In genomic region chr7:142645045-142645444, GRCm38 (mm10) we compare ENCODE assay signal across 18 mouse cellular contexts. TPM values are rescaled to one million over a fixed set of nuclear protein-coding genes. Genes with fewer than 3 reads are reported as not detected.
DNase-seq lines count a peak whose midpoint lies in the region; ATAC-seq and TF ChIP-seq lines count a peak whose summit lies in the region.
"Had no signal": no experiment of that assay in that cellular context is flagged by ENCODE, and none has a peak within 500 bp of the region (broad histone marks: within the 10 kb centered on the region; RNA-seq: fewer than 3 reads in every experiment).

No protein-coding gene starts in this region.

- no peaks in the 10 kb centered on the region for H3K27me3 ChIP-seq in heart, embryonic 10.5 days (ENCODE audit: insufficient read depth, poor library complexity, severe bottlenecking)
- H3K27me3 ChIP-seq in liver, embryonic 14.5 days (ENCODE audit: control insufficient read depth, insufficient read depth, low read length): no peaks in the 10 kb centered on the region
- H3K27me3 ChIP-seq in liver, embryonic 11.5 days (replicated peaks; ENCODE audit: control insufficient read depth, insufficient read depth, low read length): no peaks in the 10 kb centered on the region
- H3K27me3 ChIP-seq in embryonic facial prominence, embryonic 15.5 days: no peaks in the 10 kb centered on the region
- H3K27me3 ChIP-seq in neural tube, embryonic 15.5 days (replicated peaks): no peaks in the 10 kb centered on the region

- H3K4me3 ChIP-seq in heart, embryonic 10.5 days: peak overlapping the region; percentile 15; the same call in 1 of the 2 replicates
- H3K4me3 ChIP-seq in liver, embryonic 14.5 days (ENCODE audit: insufficient read depth in 1 of 2, low read depth in 2 of 2, low read length in 2 of 2): no peak overlapping the region
- no peak overlapping the region for H3K4me3 ChIP-seq in liver, embryonic 11.5 days (ENCODE audit: low read depth, low read length)
- H3K4me3 ChIP-seq in embryonic facial prominence, embryonic 15.5 days (replicated peaks): no peak overlapping the region
- H3K4me3 ChIP-seq in neural tube, embryonic 15.5 days (replicated peaks): no peak overlapping the region
- H3K4me3 ChIP-seq: hindbrain, embryonic 13.5 days; neural tube, embryonic 13.5 days had no signal

- 6% methylated on average over 5 of the region's 5 CpGs for WGBS in heart, embryonic 10.5 days
- WGBS in liver, embryonic 14.5 days (ENCODE audit: insufficient replicate concordance): 17% methylated on average over 5 of the region's 5 CpGs
- 22% methylated on average over 5 of the region's 5 CpGs for WGBS in liver, embryonic 11.5 days
- 21% methylated on average over 5 of the region's 5 CpGs for WGBS in embryonic facial prominence, embryonic 15.5 days
- WGBS in neural tube, embryonic 15.5 days: 61% methylated on average over 5 of the region's 5 CpGs

- no peak for TF ChIP-seq EP300 in liver, embryonic 14.5 days (IDR thresholded peaks at IDR 0.05; ENCODE audit: low read depth)

- H3K4me2 ChIP-seq in liver, embryonic 14.5 days (ENCODE audit: low read depth): no peak overlapping the region
- no peak overlapping the region for H3K4me2 ChIP-seq in liver, embryonic 11.5 days
- no peak overlapping the region for H3K4me2 ChIP-seq in embryonic facial prominence, embryonic 15.5 days (replicated peaks)
- H3K4me2 ChIP-seq in neural tube, embryonic 15.5 days: no peak overlapping the region
- H3K4me2 ChIP-seq: hindbrain, embryonic 13.5 days; neural tube, embryonic 13.5 days had no signal

- peaks cover 26% of the 10 kb centered on the region for H3K4me1 ChIP-seq in heart, embryonic 10.5 days
- no peaks in the 10 kb centered on the region for H3K4me1 ChIP-seq in liver, embryonic 14.5 days (replicated peaks; ENCODE audit: control insufficient read depth in 2 of 2, insufficient read depth in 2 of 2, low read length in 1 of 2)
- peaks cover 9% of the 10 kb centered on the region for H3K4me1 ChIP-seq in liver, embryonic 11.5 days (replicated peaks; ENCODE audit: control insufficient read depth, insufficient read depth, low read length)
- H3K4me1 ChIP-seq in embryonic facial prominence, embryonic 15.5 days: peaks cover 19% of the 10 kb centered on the region
- H3K4me1 ChIP-seq in neural tube, embryonic 15.5 days: no peaks in the 10 kb centered on the region
- H3K4me1 ChIP-seq: hindbrain, embryonic 13.5 days; neural tube, embryonic 13.5 days had no signal

- no peaks in the 10 kb centered on the region for H3K9me3 ChIP-seq in heart, embryonic 10.5 days
- no peaks in the 10 kb centered on the region for H3K9me3 ChIP-seq in liver, embryonic 14.5 days (ENCODE audit: control insufficient read depth, low read length)
- H3K9me3 ChIP-seq in liver, embryonic 11.5 days (ENCODE audit: control insufficient read depth, low read length): no peaks in the 10 kb centered on the region
- H3K9me3 ChIP-seq in embryonic facial prominence, embryonic 15.5 days (replicated peaks): no peaks in the 10 kb centered on the region
- no peaks in the 10 kb centered on the region for H3K9me3 ChIP-seq in neural tube, embryonic 15.5 days (replicated peaks)
- H3K9me3 ChIP-seq: hindbrain, embryonic 13.5 days; neural tube, embryonic 13.5 days had no signal

- TF ChIP-seq CTCF in liver, embryonic 14.5 days (IDR thresholded peaks at IDR 0.05; ENCODE audit: low read depth): no peak

- peak overlapping the region; percentile 73 for H3K27ac ChIP-seq in heart, embryonic 10.5 days
- H3K27ac ChIP-seq in liver, embryonic 14.5 days: no peak overlapping the region
- no peak overlapping the region for H3K27ac ChIP-seq in liver, embryonic 11.5 days (ENCODE audit: low read depth, low read length)
- peak overlapping the region; percentile 18; the same call in 1 of the 2 replicates for H3K27ac ChIP-seq in embryonic facial prominence, embryonic 15.5 days (replicated peaks)
- H3K27ac ChIP-seq in neural tube, embryonic 15.5 days (replicated peaks): no peak overlapping the region
- H3K27ac ChIP-seq: hindbrain, embryonic 13.5 days; kidney, postnatal 0 days; neural tube, embryonic 13.5 days; stomach, postnatal 0 days had no signal

- H3K9ac ChIP-seq in liver, embryonic 14.5 days (replicated peaks): no peak overlapping the region
- no peak overlapping the region for H3K9ac ChIP-seq in liver, embryonic 11.5 days (ENCODE audit: low read depth, low read length)
- H3K9ac ChIP-seq in embryonic facial prominence, embryonic 15.5 days: no peak overlapping the region
- H3K9ac ChIP-seq in neural tube, embryonic 15.5 days (replicated peaks): no peak overlapping the region
- H3K9ac ChIP-seq: forebrain, postnatal 0 days; hindbrain, embryonic 13.5 days; neural tube, embryonic 13.5 days had no signal

- no peaks in the 10 kb centered on the region for H3K36me3 ChIP-seq in heart, embryonic 10.5 days
- no peaks in the 10 kb centered on the region for H3K36me3 ChIP-seq in liver, embryonic 14.5 days (replicated peaks; ENCODE audit: control insufficient read depth, insufficient read depth, low read depth)
- H3K36me3 ChIP-seq in liver, embryonic 11.5 days (ENCODE audit: control insufficient read depth, insufficient read depth, low read length): no peaks in the 10 kb centered on the region
- H3K36me3 ChIP-seq in embryonic facial prominence, embryonic 15.5 days: no peaks in the 10 kb centered on the region
- H3K36me3 ChIP-seq in neural tube, embryonic 15.5 days: no peaks in the 10 kb centered on the region
- H3K36me3 ChIP-seq: hindbrain, embryonic 13.5 days; neural tube, embryonic 13.5 days had no signal

- peak; percentile 84 for DNase-seq in heart, embryonic 10.5 days (ENCODE audit: low spot score)
- no peak for DNase-seq in heart, adult 9 months (ENCODE audit: low spot score in 2 of 2)
- DNase-seq in liver, embryonic 14.5 days (ENCODE audit: low read depth in 3 of 3, low spot score in 3 of 3): no peak
- no peak for DNase-seq in liver, embryonic 11.5 days (ENCODE audit: low spot score)
- no peak for DNase-seq in layer of hippocampus, adult 8-10 months (ENCODE audit: low spot score in 2 of 2)
- DNase-seq: adrenal gland, adult 8-10 months; B cell, adult 2 months; forebrain, postnatal 0 days; gastrocnemius, postnatal 10 days; left cerebral cortex, postnatal 4 days had no signal

- peak; percentile 38; the same call in 1 of the 2 replicates for ATAC-seq in liver, embryonic 14.5 days (ENCODE audit: insufficient read depth)
- ATAC-seq in liver, embryonic 11.5 days (replicated peaks; ENCODE audit: low FRiP score): no peak
- no peak for ATAC-seq in embryonic facial prominence, embryonic 15.5 days (ENCODE audit: insufficient number of reproducible peaks, low FRiP score, low TSS enrichment, low read depth)
- peak; percentile 54 for ATAC-seq in megakaryocyte progenitor cell, adult 5-6 weeks (replicated peaks; ENCODE audit: poor library complexity)
- ATAC-seq in neural tube, embryonic 15.5 days (ENCODE audit: low FRiP score): no peak
- ATAC-seq: forebrain, postnatal 0 days; intestine, embryonic 16.5 days had no signal

RNA-seq across cellular contexts. Expression of gene Igf2, which starts 21.6 kb away (rescaled TPM):
- 962 and 991 TPM in 2 replicates for polyA plus RNA-seq in heart, embryonic 10.5 days (2016; fragmentation: Nextera tagmentation; extraction: Ambion mirVana)
- polyA plus RNA-seq in liver, embryonic 14.5 days (2012; rRNA removed): 904 and 960 TPM in 2 replicates
- 416 and 496 TPM in 2 replicates for polyA plus RNA-seq in liver, embryonic 14.5 days (2014; fragmentation: Nextera tagmentation; extraction: Ambion mirVana)
- 390 and 480 TPM in 2 replicates for polyA plus RNA-seq in liver, embryonic 11.5 days (2014; fragmentation: Nextera tagmentation; extraction: Ambion mirVana)
- polyA plus RNA-seq in embryonic facial prominence, embryonic 15.5 days (2015; fragmentation: Nextera tagmentation; extraction: Ambion mirVana): 970 and 1,114 TPM in 2 replicates
- total RNA-seq in megakaryocyte progenitor cell, adult 5-6 weeks (2015): not detected in 2 replicates
- not detected in 2 replicates for total RNA-seq in megakaryocyte progenitor cell, adult 5-6 weeks (2017)
- polyA plus RNA-seq in neural tube, embryonic 15.5 days (2015; fragmentation: Nextera tagmentation; extraction: Ambion mirVana): 176 and 252 TPM in 2 replicates
- total RNA-seq in layer of hippocampus, adult 8-10 months (2022): 10 to 100 TPM; 52.4 to 90.2 (median 73.6) TPM

RNA-seq across cellular contexts. Expression of gene Gm49394, which starts 24.7 kb away (rescaled TPM):
- polyA plus RNA-seq in heart, embryonic 10.5 days (2016; fragmentation: Nextera tagmentation; extraction: Ambion mirVana): 0.17 and 0.34 TPM in 2 replicates
- polyA plus RNA-seq in liver, embryonic 14.5 days (2012; rRNA removed): 0.02 and 0.06 TPM in 2 replicates
- not detected in 2 replicates for polyA plus RNA-seq in liver, embryonic 14.5 days (2014; fragmentation: Nextera tagmentation; extraction: Ambion mirVana)
- not detected in 2 replicates for polyA plus RNA-seq in liver, embryonic 11.5 days (2014; fragmentation: Nextera tagmentation; extraction: Ambion mirVana)
- 0.25 and 0.80 TPM in 2 replicates for polyA plus RNA-seq in embryonic facial prominence, embryonic 15.5 days (2015; fragmentation: Nextera tagmentation; extraction: Ambion mirVana)
- not detected in 2 replicates for total RNA-seq in megakaryocyte progenitor cell, adult 5-6 weeks (2015)
- total RNA-seq in megakaryocyte progenitor cell, adult 5-6 weeks (2017): not detected in 2 replicates
- 0.22 TPM in 1 of 2 replicates, not detected in the other for polyA plus RNA-seq in neural tube, embryonic 15.5 days (2015; fragmentation: Nextera tagmentation; extraction: Ambion mirVana)
- under 1 TPM in 1 of 4 experiments, not detected in 3; 0.30 TPM for total RNA-seq in layer of hippocampus, adult 8-10 months (2022)
- total RNA-seq: adrenal gland, adult 8-10 months; forebrain, postnatal 0 days had no signal
- polyA plus RNA-seq: hindbrain, embryonic 13.5 days; kidney, postnatal 0 days; neural tube, embryonic 13.5 days; stomach, postnatal 0 days had no signal

Comparison
In these comparisons a context has a peak if more than half of its experiments do, and no peak if none do; other contexts are left out.
1. ATAC-seq: peak in liver, embryonic 14.5 days (single experiment) and megakaryocyte progenitor cell, adult 5-6 weeks (single experiment); none in liver, embryonic 11.5 days (single experiment), embryonic facial prominence, embryonic 15.5 days (single experiment) and neural tube, embryonic 15.5 days (single experiment).
2. H3K27ac ChIP-seq: peak in heart, embryonic 10.5 days (single experiment) and embryonic facial prominence, embryonic 15.5 days (single experiment); none in liver, embryonic 14.5 days (single experiment), liver, embryonic 11.5 days (single experiment) and neural tube, embryonic 15.5 days (single experiment).